Mouse (Mus musculus): ENCODE measurements around the gene Pitpnc1.

DNA sequence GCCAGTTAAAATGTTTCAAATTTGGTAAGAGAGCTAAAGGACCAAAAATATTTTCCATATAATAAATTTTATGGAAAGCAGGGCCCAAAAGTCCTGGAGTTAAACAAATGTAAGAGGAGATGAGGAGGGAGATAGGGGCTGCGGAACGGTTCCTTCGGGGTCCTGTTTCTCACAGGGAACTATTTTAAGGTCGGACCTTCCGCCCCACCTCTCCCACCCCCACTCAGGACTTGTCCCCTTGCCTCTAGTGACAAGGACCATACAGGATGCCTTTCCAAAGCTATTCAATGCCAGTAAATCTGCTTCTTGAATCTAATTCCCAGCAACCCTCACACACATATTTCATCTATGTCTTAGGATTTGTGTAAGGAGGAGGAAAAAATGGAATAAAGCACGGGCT lies 100.8 kb downstream of the Pitpnc1 start:
- TF ChIP-seq POLR2AphosphoS2 (IDR thresholded peaks at IDR 0.05; ENCODE audit: low read depth, low read length) (no peak), NELFE (IDR thresholded peaks at IDR 0.05; ENCODE audit: low read depth, low read length) (no peak)
